Mouse (Mus musculus) neural tube, embryonic 15.5 days (tissue): ENCODE measurements around the gene Palld. TPM values are rescaled to one million over a fixed set of nuclear protein-coding genes. Genes with fewer than 3 reads are reported as not detected.
A peak's percentile ranks its signal among the peaks of the same experiment; 100 is the strongest.

Experiments used
- ATAC-seq: fragments of 200-750 bp; cut with Nextera tagmentation; 2 replicates; pipeline ENCODE4 v1.8.0; 2017; ENCODE audit warnings: mild to moderate bottlenecking, moderate TSS enrichment, moderate library complexity; ENCODE audit not compliant: low FRiP score
- H3K27ac ChIP-seq: fragments of 300-500 bp; sonication (generic); replicated peaks from 2 replicates; pipeline ENCODE4 v1.5.1; 2015; ENCODE audit warnings: mild to moderate bottlenecking, inconsistent platforms
- H3K27me3 ChIP-seq: fragments of 300-500 bp; sonication (generic); replicated peaks from 2 replicates; pipeline ENCODE4 v1.6.1; 2015; ENCODE audit warnings: inconsistent platforms
- H3K36me3 ChIP-seq: fragments of 300-500 bp; sonication (generic); 2 replicates; pipeline ENCODE4 v1.6.1; 2015; ENCODE audit warnings: inconsistent platforms
- H3K4me1 ChIP-seq: fragments of 300-500 bp; sonication (generic); 2 replicates; pipeline ENCODE4 v1.6.1; 2015; ENCODE audit warnings: inconsistent platforms
- H3K4me2 ChIP-seq: fragments of 300-500 bp; sonication (generic); 2 replicates; pipeline ENCODE4 v1.6.1; 2015; ENCODE audit warnings: inconsistent platforms, mild to moderate bottlenecking, moderate library complexity
- H3K4me3 ChIP-seq: fragments of 300-500 bp; sonication (generic); replicated peaks from 2 replicates; pipeline ENCODE4 v1.5.1; 2015; ENCODE audit warnings: mild to moderate bottlenecking, inconsistent platforms
- H3K9ac ChIP-seq: fragments of 300-500 bp; sonication (generic); replicated peaks from 2 replicates; pipeline ENCODE4 v1.6.1; 2015; ENCODE audit warnings: mild to moderate bottlenecking, inconsistent platforms
- H3K9me3 ChIP-seq: fragments of 300-500 bp; sonication (generic); replicated peaks from 2 replicates; pipeline ENCODE4 v1.6.1; 2016; ENCODE audit warnings: inconsistent platforms
- WGBS: fragments of 180-500 bp; shearing (Covaris S2); methylation state at CpG from one replicate; pipeline ENCODE4 v1.1.7; 2015; ENCODE audit warnings: mixed read lengths; 5-methylcytosine and 5-hydroxymethylcytosine counted together
- polyA plus RNA-seq: library from polyadenylated mRNA; unstranded; fragments of >200 nt; fragmentation: Nextera tagmentation; extraction: Ambion mirVana; gene quantifications from 2 replicates; pipeline ENCODE4 v1.2.1, GENCODE M21; 2015

Palld gene
- polyA plus RNA-seq, 1 experiment from 2014 or later = 16.0 TPM

- 81% methylated on average over 9 of the region's 9 CpGs for WGBS
- no peak overlapping the region for H3K4me2 ChIP-seq
- no peak overlapping the region for H3K27ac ChIP-seq
- no peaks in the 10 kb centered on the region for H3K9me3 ChIP-seq
- H3K4me1 ChIP-seq = peaks cover 5% of the 10 kb centered on the region; the same call in 1 of the 2 replicates
- no peaks in the 10 kb centered on the region for H3K27me3 ChIP-seq
- no peaks in the 10 kb centered on the region for H3K36me3 ChIP-seq
- no peak overlapping the region for H3K4me3 ChIP-seq
- ATAC-seq = no peak
- H3K9ac ChIP-seq = no peak overlapping the region
Observed at GRCm38 (mm10) chr8:61615711-61616697, 286.5 kb downstream of the Palld start.

GRCm38 (mm10) chr8:61611741-61612140 is 290.7 kb downstream of the Palld start:
- Histone ChIP-seq H3K27ac (no peak overlapping the region), H3K27me3 (no peaks in the 10 kb centered on the region), H3K4me2 (no peak overlapping the region), H3K36me3 (no peaks in the 10 kb centered on the region), H3K9ac (no peak overlapping the region), H3K4me1 (peaks cover 8% of the 10 kb centered on the region; the same call in 1 of the 2 replicates), H3K4me3 (no peak overlapping the region), H3K9me3 (no peaks in the 10 kb centered on the region)
- no peak for ATAC-seq
- 91% methylated on average over 6 of the region's 6 CpGs for WGBS

GRCm38 (mm10) chr8:61611077-61611476 is 291.4 kb downstream of the Palld start:
- Histone ChIP-seq H3K4me3 (no peak overlapping the region), H3K4me1 (peaks cover 11% of the 10 kb centered on the region)

GRCm38 (mm10) chr8:61610546-61610945 is 291.9 kb downstream of the Palld start:
- no peak for ATAC-seq
- Histone ChIP-seq H3K4me2 (no peak overlapping the region), H3K36me3 (no peaks in the 10 kb centered on the region), H3K4me1 (peaks cover 11% of the 10 kb centered on the region), H3K27me3 (no peaks in the 10 kb centered on the region), H3K9ac (no peak overlapping the region), H3K27ac (no peak overlapping the region), H3K4me3 (no peak overlapping the region), H3K9me3 (no peaks in the 10 kb centered on the region)
- WGBS = 66% methylated on average over 5 of the region's 5 CpGs

More at GRCm38 (mm10) chr8:61611077-61611476, 291.4 kb downstream of the Palld start:
- Histone ChIP-seq H3K4me2 (no peak overlapping the region), H3K9ac (no peak overlapping the region), H3K27ac (no peak overlapping the region), H3K36me3 (no peaks in the 10 kb centered on the region), H3K27me3 (no peaks in the 10 kb centered on the region), H3K9me3 (no peaks in the 10 kb centered on the region)
- WGBS = 89% methylated on average over 7 of the region's 7 CpGs
- no peak for ATAC-seq

- peak overlapping the region; percentile 42; the same call in 1 of the 2 replicates for H3K4me2 ChIP-seq
- no peaks in the 10 kb centered on the region for H3K36me3 ChIP-seq
- no peak overlapping the region for H3K9ac ChIP-seq
- no peak for ATAC-seq
- H3K4me1 ChIP-seq = peaks cover 11% of the 10 kb centered on the region
- H3K9me3 ChIP-seq = no peaks in the 10 kb centered on the region
- no peak overlapping the region for H3K4me3 ChIP-seq
- H3K27me3 ChIP-seq = no peaks in the 10 kb centered on the region
- 16% methylated on average over 6 of the region's 6 CpGs for WGBS
- peak overlapping the region; percentile 63 for H3K27ac ChIP-seq
Observed at GRCm38 (mm10) chr8:61607463-61607813, 295.1 kb downstream of the Palld start.

GRCm38 (mm10) chr8:61606795-61607462 is 295.6 kb downstream of the Palld start:
- no peak overlapping the region for H3K4me3 ChIP-seq
- H3K4me1 ChIP-seq = peaks cover 11% of the 10 kb centered on the region
- no peaks in the 10 kb centered on the region for H3K27me3 ChIP-seq
- 8% methylated on average over 8 of the region's 8 CpGs for WGBS
- H3K9me3 ChIP-seq = no peaks in the 10 kb centered on the region
- no peaks in the 10 kb centered on the region for H3K36me3 ChIP-seq
- peak; percentile 74 for ATAC-seq
- H3K27ac ChIP-seq = peak overlapping the region; percentile 63
- H3K9ac ChIP-seq = no peak overlapping the region
- peak overlapping the region; percentile 42 for H3K4me2 ChIP-seq

GRCm38 (mm10) chr8:61604871-61605270 is 297.6 kb downstream of the Palld start:
- Histone ChIP-seq H3K27me3 (no peaks in the 10 kb centered on the region), H3K4me1 (peaks cover 15% of the 10 kb centered on the region), H3K4me2 (no peak overlapping the region), H3K4me3 (no peak overlapping the region), H3K9me3 (no peaks in the 10 kb centered on the region), H3K9ac (no peak overlapping the region), H3K27ac (no peak overlapping the region), H3K36me3 (no peaks in the 10 kb centered on the region)
- 99% methylated on average over 2 of the region's 2 CpGs for WGBS
- ATAC-seq = no peak

- Histone ChIP-seq H3K4me3 (no peak overlapping the region), H3K9ac (no peak overlapping the region), H3K9me3 (no peaks in the 10 kb centered on the region), H3K36me3 (no peaks in the 10 kb centered on the region), H3K27ac (no peak overlapping the region), H3K4me2 (no peak overlapping the region), H3K27me3 (no peaks in the 10 kb centered on the region), H3K4me1 (0 out of 2 replicates have a peak, but pooled peaks cover 12% of the 10 kb centered on the region)
- no peak for ATAC-seq
- WGBS = 54% methylated on average over 3 of the region's 3 CpGs
Observed at GRCm38 (mm10) chr8:61596889-61597288, 305.6 kb downstream of the Palld start.

GRCm38 (mm10) chr8:61591446-61591845 is 311.0 kb downstream of the Palld start:
- peak overlapping the region; percentile 98 for H3K4me2 ChIP-seq
- WGBS = 5% methylated on average over 8 of the region's 8 CpGs
- ATAC-seq = peak; percentile 57; the same call in 1 of the 2 replicates
- H3K9ac ChIP-seq = peak overlapping the region; percentile 62
- H3K4me1 ChIP-seq = peaks cover 26% of the 10 kb centered on the region
- H3K27ac ChIP-seq = peak overlapping the region; percentile 85
- H3K27me3 ChIP-seq = no peaks in the 10 kb centered on the region
- H3K36me3 ChIP-seq = no peaks in the 10 kb centered on the region
- no peaks in the 10 kb centered on the region for H3K9me3 ChIP-seq
- H3K4me3 ChIP-seq = peak overlapping the region; percentile 62

GRCm38 (mm10) chr8:61590551-61591431 is 311.7 kb downstream of the Palld start:
- H3K9ac ChIP-seq = peak overlapping the region; percentile 62
- no peaks in the 10 kb centered on the region for H3K36me3 ChIP-seq
- no peaks in the 10 kb centered on the region for H3K9me3 ChIP-seq
- peak overlapping the region; percentile 62 for H3K4me3 ChIP-seq
- peak overlapping the region; percentile 85 for H3K27ac ChIP-seq
- ATAC-seq = peak; percentile 87
- H3K4me2 ChIP-seq = peak overlapping the region; percentile 98
- WGBS = under 1% methylated on average over 35 of the region's 35 CpGs
- H3K27me3 ChIP-seq = no peaks in the 10 kb centered on the region
- peaks cover 26% of the 10 kb centered on the region for H3K4me1 ChIP-seq

- WGBS = 4% methylated on average over 11 of the region's 11 CpGs
- ATAC-seq = peak; percentile 36; the same call in 1 of the 2 replicates
- Histone ChIP-seq H3K9ac (0 out of 2 replicates have a peak overlapping the region, but pooled peaks have one; percentile 17), H3K4me2 (peak overlapping the region; percentile 98), H3K4me1 (peaks cover 26% of the 10 kb centered on the region), H3K4me3 (peak overlapping the region; percentile 62), H3K27ac (peak overlapping the region; percentile 33; the same call in 1 of the 2 replicates), H3K27me3 (no peaks in the 10 kb centered on the region), H3K9me3 (no peaks in the 10 kb centered on the region), H3K36me3 (no peaks in the 10 kb centered on the region)
Observed at GRCm38 (mm10) chr8:61589972-61590391, 312.5 kb downstream of the Palld start.
